Mouse (Mus musculus) heart, adult 2 months (tissue): ENCODE measurements around the gene Hfe. TPM values are rescaled to one million over a fixed set of nuclear protein-coding genes. Genes with fewer than 3 reads are reported as not detected.

Experiments used
- DNase-seq, 2 experiments: peaks; one replicate each; pipeline ENCODE4 v3.0.0; 2021
- H3K27ac ChIP-seq: fragments of 200-600 bp; 2 replicates; pipeline ENCODE4 v1.8.1; 2022
- H3K27me3 ChIP-seq: fragments of 200-500 bp; 2 replicates; pipeline ENCODE4 v1.6.1; 2012; ENCODE audit warnings: mild to moderate bottlenecking, low read length, inconsistent platforms, mixed read lengths; ENCODE audit not compliant: control insufficient read depth, insufficient read depth
- H3K36me3 ChIP-seq: fragments of 200-500 bp; 2 replicates; pipeline ENCODE4 v1.6.1; 2012; ENCODE audit warnings: low read length, inconsistent platforms; ENCODE audit not compliant: control insufficient read depth, insufficient read depth
- H3K4me1 ChIP-seq: fragments of 200-500 bp; 2 replicates; pipeline ENCODE4 v1.6.1; 2011; ENCODE audit warnings: low read length; ENCODE audit not compliant: control insufficient read depth, insufficient read depth
- H3K4me3 ChIP-seq: fragments of 200-600 bp; 2 replicates; pipeline ENCODE4 v1.8.1; 2022
- H3K79me2 ChIP-seq: fragments of 200-500 bp; replicated peaks from 2 replicates; pipeline ENCODE4 v1.6.1; 2012; ENCODE audit warnings: mild to moderate bottlenecking, inconsistent platforms, low read length, moderate library complexity, mixed read lengths; ENCODE audit not compliant: control insufficient read depth, insufficient read depth
- H3K9ac ChIP-seq: fragments of 200-500 bp; 2 replicates; pipeline ENCODE4 v1.6.1; 2012; ENCODE audit warnings: low read depth, mild to moderate bottlenecking, control low read depth, inconsistent platforms, low read length, mixed read lengths
- CTCF ChIP-seq: fragments of 200-600 bp; IDR thresholded peaks from 2 replicates; pipeline ENCODE4 v1.8.1; 2022; ENCODE audit warnings: antibody characterized with exemption, mild to moderate bottlenecking, moderate library complexity
- EP300 ChIP-seq: fragments of 200-500 bp; IDR thresholded peaks from 2 replicates; pipeline ENCODE4 v1.6.1; 2011; ENCODE audit warnings: low read depth, low read length, control low read depth; ENCODE audit not compliant: insufficient read depth
- POLR2A ChIP-seq: fragments of 200-500 bp; IDR thresholded peaks from 2 replicates; pipeline ENCODE4 v1.6.1; 2011; ENCODE audit warnings: mild to moderate bottlenecking, low read depth, low read length, control low read depth; ENCODE audit not compliant: insufficient read depth
- WGBS: fragments of 180-500 bp; shearing (Covaris S2); methylation state at CpG from one replicate; pipeline ENCODE4 v1.1.7; 2018; 5-methylcytosine and 5-hydroxymethylcytosine counted together
- intact Hi-C: fragments of 180-260 bp; cut with DNase I; formaldehyde crosslinking; loops from one replicate; pipeline ENCODE4 v1.15.1; 2025
- polyA plus RNA-seq: library from polyadenylated mRNA; depleted of rRNA; stranded (reverse); fragments of >200 nt; gene quantifications from 2 replicates; pipeline ENCODE4 v1.2.3, GENCODE M21; 2012
- total RNA-seq, 2 experiments: library from RNA; stranded (reverse); gene quantifications; 2 replicates each; pipeline ENCODE4 v1.2.3; 2021

The Hfe gene
- total and polyA plus RNA-seq, 3 experiments: 16.8 to 62.8 (median 58.9) TPM

GRCm38 (mm10) chr13:23689459-23689858, 21.2 kb downstream of the Hfe start:
- H3K9ac ChIP-seq: no peak overlapping the region
- H3K36me3 ChIP-seq: peaks cover 2% of the 10 kb centered on the region
- no peaks in the 10 kb centered on the region for H3K27me3 ChIP-seq
- H3K4me3 ChIP-seq: no peak overlapping the region
- intact Hi-C loops: loop anchor here (5.0 to 10.0 kb wide), 2 partner anchors 1647 to 1935 kb away; partner anchors contain the start of genes Hist1h2ag, Hist1h2ak, Hist1h2bj and Hist1h2bn
- H3K4me1 ChIP-seq: peaks cover 1% of the 10 kb centered on the region; the same call in 1 of the 2 replicates
- no peak for DNase-seq
- WGBS: 55% methylated on average over 2 of the region's 2 CpGs
- H3K79me2 ChIP-seq: no peaks in the 10 kb centered on the region; the same call in 1 of the 2 replicates
- no peak overlapping the region for H3K27ac ChIP-seq
- TF ChIP-seq EP300 (no peak), POLR2A (no peak), CTCF (no peak)

GRCm38 (mm10) chr13:23688956-23689355, 21.7 kb downstream of the Hfe start:
- no peak for TF ChIP-seq EP300
- no peak for TF ChIP-seq CTCF
- TF ChIP-seq POLR2A: no peak
- no peak overlapping the region for H3K4me3 ChIP-seq
- WGBS: 99% methylated on average over 2 of the region's 2 CpGs
- H3K27me3 ChIP-seq: no peaks in the 10 kb centered on the region
- no peak for DNase-seq
- H3K36me3 ChIP-seq: peaks cover 2% of the 10 kb centered on the region
- intact Hi-C loops: loop anchor here (5.0 to 10.0 kb wide), 2 partner anchors 1647 to 1934 kb away; partner anchors contain the start of genes Hist1h2ag, Hist1h2ak, Hist1h2bj and Hist1h2bn
- H3K27ac ChIP-seq: no peak overlapping the region
- peaks cover 1% of the 10 kb centered on the region; the same call in 1 of the 2 replicates for H3K4me1 ChIP-seq
- H3K9ac ChIP-seq: no peak overlapping the region
- no peaks in the 10 kb centered on the region; the same call in 1 of the 2 replicates for H3K79me2 ChIP-seq

GRCm38 (mm10) chr13:23687907-23688306, 22.7 kb downstream of the Hfe start:
- no peak for TF ChIP-seq POLR2A
- no peak for TF ChIP-seq EP300
- TF ChIP-seq CTCF: no peak
- intact Hi-C loops: loop anchor here (5.0 to 10.0 kb wide), 2 partner anchors 1646 to 1933 kb away; partner anchors contain the start of genes Hist1h2ag, Hist1h2ak, Hist1h2bj and Hist1h2bn
- H3K27ac ChIP-seq: no peak overlapping the region
- no peak overlapping the region for H3K9ac ChIP-seq
- peaks cover 1% of the 10 kb centered on the region; the same call in 1 of the 2 replicates for H3K4me1 ChIP-seq
- H3K4me3 ChIP-seq: no peak overlapping the region
- WGBS: 93% methylated on average over 7 of the region's 7 CpGs
- H3K36me3 ChIP-seq: peaks cover 2% of the 10 kb centered on the region
- H3K79me2 ChIP-seq: no peaks in the 10 kb centered on the region; the same call in 1 of the 2 replicates
- no peaks in the 10 kb centered on the region for H3K27me3 ChIP-seq
- DNase-seq: no peak

DNA sequence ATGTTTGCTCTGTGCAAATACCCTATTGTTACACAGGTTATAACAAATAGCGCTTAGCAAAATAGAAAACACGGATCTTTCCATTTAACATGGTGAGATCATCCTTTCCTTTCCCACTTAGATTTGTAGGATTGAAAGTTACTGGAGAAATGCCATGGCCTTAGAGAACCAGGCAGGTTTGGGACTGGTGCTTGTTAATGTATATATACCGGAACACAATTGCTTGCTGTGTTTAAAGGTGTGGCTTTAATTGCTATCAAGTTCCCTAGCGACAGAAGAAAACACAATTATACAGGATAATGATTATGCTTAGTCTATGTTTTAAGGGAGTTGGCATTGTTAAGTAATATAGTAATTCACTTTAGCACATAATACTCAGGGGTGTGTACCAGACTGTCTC, 23.5 kb downstream of the Hfe start:
- Histone ChIP-seq H3K4me3 (no peak overlapping the region), H3K79me2 (no peaks in the 10 kb centered on the region; the same call in 1 of the 2 replicates), H3K27ac (no peak overlapping the region), H3K9ac (no peak overlapping the region), H3K27me3 (no peaks in the 10 kb centered on the region), H3K4me1 (peaks cover 1% of the 10 kb centered on the region; the same call in 1 of the 2 replicates), H3K36me3 (peaks cover 2% of the 10 kb centered on the region)
- intact Hi-C loops: loop anchor here (5.0 to 10.0 kb wide), 2 partner anchors 1645 to 1932 kb away; partner anchors contain the start of genes Hist1h2ag, Hist1h2ak, Hist1h2bj and Hist1h2bn
- WGBS: 65% methylated on average over 4 of the region's 4 CpGs
- DNase-seq: no peak
- TF ChIP-seq CTCF (no peak), EP300 (no peak), POLR2A (no peak)

GRCm38 (mm10) chr13:23685966-23686365, 24.7 kb downstream of the Hfe start:
- Histone ChIP-seq H3K27ac (0 out of 2 replicates have a peak overlapping the region, but pooled peaks have one; percentile 21), H3K27me3 (no peaks in the 10 kb centered on the region), H3K36me3 (peaks cover 2% of the 10 kb centered on the region), H3K9ac (peak overlapping the region; percentile 79; the same call in 1 of the 2 replicates), H3K79me2 (no peaks in the 10 kb centered on the region; the same call in 1 of the 2 replicates), H3K4me3 (peak overlapping the region; percentile 24), H3K4me1 (peaks cover 1% of the 10 kb centered on the region; the same call in 1 of the 2 replicates)
- no peak for DNase-seq
- intact Hi-C loops: loop anchor here (2.0 to 10.0 kb wide), 4 partner anchors 13 to 1931 kb away; partner anchors contain the start of genes Hist1h2ag, Hist1h2ak, Hist1h2bj and Hist1h2bn
- WGBS: 32% methylated on average over 4 of the region's 4 CpGs
- TF ChIP-seq EP300 (no peak), POLR2A (no peak), CTCF (no peak)
